Mouse (Mus musculus) limb, embryonic 11.5 days (tissue): Measurements from ENCODE around the gene Ppp2r3d. TPM values are rescaled to one million over a fixed set of nuclear protein-coding genes. Genes with fewer than 3 reads are reported as not detected.
A peak's percentile ranks its signal among the peaks of the same experiment; 100 is the strongest.

Experiments
- ATAC-seq: fragments of 200-750 bp; cut with Nextera tagmentation; 2 replicates; pipeline ENCODE4 v1.8.0; 2017; ENCODE audit warnings: low read depth; ENCODE audit not compliant: insufficient number of reproducible peaks, low FRiP score, low TSS enrichment
- DNase-seq: peaks from one replicate; pipeline ENCODE4 v3.0.0-alpha.2; 2015; ENCODE audit warnings: low spot score
- H3K27ac ChIP-seq: fragments of 300-500 bp; sonication (generic); replicated peaks from 2 replicates; pipeline ENCODE4 v1.5.1; 2014; ENCODE audit warnings: low read depth, mild to moderate bottlenecking, low read length
- H3K27me3 ChIP-seq: fragments of 300-500 bp; sonication (generic); 2 replicates; pipeline ENCODE4 v1.6.1; 2014; ENCODE audit warnings: mild to moderate bottlenecking, low read length, mixed read lengths; ENCODE audit not compliant: control insufficient read depth, insufficient read depth
- H3K36me3 ChIP-seq: fragments of 300-500 bp; sonication (generic); 2 replicates; pipeline ENCODE4 v1.6.1; 2014; ENCODE audit warnings: mild to moderate bottlenecking, low read length, moderate library complexity, mixed read lengths; ENCODE audit not compliant: control insufficient read depth, insufficient read depth
- H3K4me1 ChIP-seq: fragments of 300-500 bp; sonication (generic); 2 replicates; pipeline ENCODE4 v1.6.1; 2014; ENCODE audit warnings: low read length, mixed read lengths; ENCODE audit not compliant: control insufficient read depth, insufficient read depth
- H3K4me2 ChIP-seq: fragments of 300-500 bp; sonication (generic); 2 replicates; pipeline ENCODE4 v1.6.1; 2014; ENCODE audit warnings: low read depth, mild to moderate bottlenecking, moderate library complexity; ENCODE audit not compliant: severe bottlenecking
- H3K4me3 ChIP-seq: fragments of 300-500 bp; sonication (generic); 2 replicates; pipeline ENCODE4 v1.5.1; 2014; ENCODE audit warnings: low read depth, low read length
- H3K9ac ChIP-seq: fragments of 300-500 bp; sonication (generic); 2 replicates; pipeline ENCODE4 v1.6.1; 2014; ENCODE audit warnings: mild to moderate bottlenecking, low read length
- H3K9me3 ChIP-seq: fragments of 300-500 bp; sonication (generic); 2 replicates; pipeline ENCODE4 v1.6.1; 2016; ENCODE audit warnings: low read length; ENCODE audit not compliant: control insufficient read depth
- WGBS: fragments of 180-500 bp; shearing (Covaris S2); extraction: QIAGEN DNeasy Blood & Tissue Kit; methylation state at CpG from one replicate; pipeline ENCODE4 v1.1.7; 2014; 5-methylcytosine and 5-hydroxymethylcytosine counted together
- polyA plus RNA-seq: library from polyadenylated mRNA; unstranded; fragments of >200 nt; fragmentation: Nextera tagmentation; extraction: Ambion mirVana; gene quantifications from 2 replicates; pipeline ENCODE4 v1.2.1, GENCODE M21; 2014

Ppp2r3d gene
- polyA plus RNA-seq, 1 experiment from 2014 or later, result 99.4 TPM

GRCm38 (mm10) chr9:124440724-124441045 lies 36.0 kb downstream of the Ppp2r3d start:
- Histone ChIP-seq H3K4me3 (no peak overlapping the region), H3K27ac (no peak overlapping the region), H3K9ac (no peak overlapping the region), H3K27me3 (no peaks in the 10 kb centered on the region), H3K4me1 (no peaks in the 10 kb centered on the region), H3K36me3 (peaks cover 31% of the 10 kb centered on the region), H3K4me2 (no peak overlapping the region), H3K9me3 (peaks cover 17% of the 10 kb centered on the region; the same call in 1 of the 2 replicates)
- DNase-seq (peak; percentile 24), ATAC-seq (no peak; the same call in none of the 2 replicates)
- WGBS, result 68% methylated on average over 14 of the region's 14 CpGs

- peak; percentile 28 for DNase-seq
- H3K4me3 ChIP-seq, result no peak overlapping the region
- H3K36me3 ChIP-seq, result peaks cover 31% of the 10 kb centered on the region
- H3K27me3 ChIP-seq, result no peaks in the 10 kb centered on the region
- no peak overlapping the region for H3K4me2 ChIP-seq
- H3K9ac ChIP-seq, result no peak overlapping the region
- H3K27ac ChIP-seq, result no peak overlapping the region
- H3K4me1 ChIP-seq, result no peaks in the 10 kb centered on the region
- 92% methylated on average over 29 of the region's 29 CpGs for WGBS
- ATAC-seq, result peak; percentile 75
- peaks cover 17% of the 10 kb centered on the region; the same call in 1 of the 2 replicates for H3K9me3 ChIP-seq
Observed at GRCm38 (mm10) chr9:124439848-124440723, 36.6 kb downstream of the Ppp2r3d start.

GRCm38 (mm10) chr9:124439403-124439847 lies 37.3 kb downstream of the Ppp2r3d start:
- Histone ChIP-seq H3K4me2 (no peak overlapping the region), H3K4me1 (no peaks in the 10 kb centered on the region), H3K9ac (no peak overlapping the region), H3K4me3 (no peak overlapping the region), H3K27ac (no peak overlapping the region), H3K27me3 (no peaks in the 10 kb centered on the region), H3K9me3 (peaks cover 17% of the 10 kb centered on the region; the same call in 1 of the 2 replicates), H3K36me3 (peaks cover 31% of the 10 kb centered on the region)
- DNase-seq (peak; percentile 24), ATAC-seq (peak; percentile 71)
- 91% methylated on average over 13 of the region's 13 CpGs for WGBS

GRCm38 (mm10) chr9:124438686-124439346 lies 37.9 kb downstream of the Ppp2r3d start:
- Histone ChIP-seq H3K27me3 (no peaks in the 10 kb centered on the region), H3K9me3 (peaks cover 17% of the 10 kb centered on the region; the same call in 1 of the 2 replicates), H3K4me2 (no peak overlapping the region), H3K4me3 (no peak overlapping the region), H3K4me1 (no peaks in the 10 kb centered on the region), H3K27ac (no peak overlapping the region), H3K36me3 (peaks cover 31% of the 10 kb centered on the region), H3K9ac (no peak overlapping the region)
- peak; percentile 26 for ATAC-seq
- peak; percentile 21 for DNase-seq
- 95% methylated on average over 21 of the region's 22 CpGs for WGBS

- ATAC-seq (peak; percentile 41), DNase-seq (peak; percentile 97)
- under 1% methylated on average over 45 of the region's 47 CpGs for WGBS
Observed at GRCm38 (mm10) chr9:124425411-124425885, 51.2 kb downstream of the Ppp2r3d start.

GRCm38 (mm10) chr9:124424542-124425410 lies 51.9 kb downstream of the Ppp2r3d start:
- H3K4me2 ChIP-seq, result peak overlapping the region; percentile 51
- no peaks in the 10 kb centered on the region for H3K4me1 ChIP-seq
- no peaks in the 10 kb centered on the region for H3K9me3 ChIP-seq
- no peaks in the 10 kb centered on the region for H3K27me3 ChIP-seq
- peak overlapping the region; percentile 92 for H3K27ac ChIP-seq
- peak; percentile 97 for DNase-seq
- peak overlapping the region; percentile 63 for H3K9ac ChIP-seq
- H3K36me3 ChIP-seq, result no peaks in the 10 kb centered on the region
- peak overlapping the region; percentile 61 for H3K4me3 ChIP-seq
- ATAC-seq, result peak; percentile 83
- WGBS, result under 1% methylated on average over 48 of the region's 48 CpGs

More at GRCm38 (mm10) chr9:124425411-124425885, 51.2 kb downstream of the Ppp2r3d start:
- Histone ChIP-seq H3K27me3 (no peaks in the 10 kb centered on the region), H3K4me3 (peak overlapping the region; percentile 61), H3K9ac (peak overlapping the region; percentile 54), H3K36me3 (no peaks in the 10 kb centered on the region), H3K4me1 (no peaks in the 10 kb centered on the region), H3K9me3 (no peaks in the 10 kb centered on the region), H3K27ac (peak overlapping the region; percentile 92), H3K4me2 (peak overlapping the region; percentile 51)

- Histone ChIP-seq H3K27ac (peak overlapping the region; percentile 92), H3K27me3 (no peaks in the 10 kb centered on the region), H3K4me2 (peak overlapping the region; percentile 39), H3K4me3 (peak overlapping the region; percentile 61), H3K9me3 (no peaks in the 10 kb centered on the region), H3K4me1 (no peaks in the 10 kb centered on the region), H3K36me3 (no peaks in the 10 kb centered on the region), H3K9ac (peak overlapping the region; percentile 63)
- WGBS, result under 1% methylated on average over 27 of the region's 27 CpGs
- no peak for ATAC-seq
- no peak for DNase-seq
Observed at GRCm38 (mm10) chr9:124424292-124424541, 52.5 kb downstream of the Ppp2r3d start.
